Mouse (Mus musculus) small intestine, adult 2 months (tissue): ENCODE results near the gene Tnfrsf12a.

Experiments
- CTCF ChIP-seq: fragments of 200-500 bp; IDR thresholded peaks from 2 replicates; pipeline ENCODE4 v1.5.1; 2012; ENCODE audit warnings: low read depth, mild to moderate bottlenecking, control low read depth, inconsistent platforms, low read length, moderate library complexity, mixed read lengths; ENCODE audit not compliant: insufficient replicate concordance, insufficient read length; ENCODE audit errors: extremely low read depth
- POLR2A ChIP-seq: fragments of 200-500 bp; IDR thresholded peaks from 2 replicates; pipeline ENCODE4 v1.6.1; 2012; ENCODE audit warnings: low read depth, mild to moderate bottlenecking, control low read depth, inconsistent platforms, low read length, moderate library complexity

GRCm38 (mm10) chr17:23644613-23645495, 32.4 kb downstream of the Tnfrsf12a start, which contains the start of gene Mmp25:
- TF ChIP-seq POLR2A (no peak), CTCF (no peak)
